Comparison of ENCODE assay signal across 20 mouse cellular contexts in the genomic region with DNA sequence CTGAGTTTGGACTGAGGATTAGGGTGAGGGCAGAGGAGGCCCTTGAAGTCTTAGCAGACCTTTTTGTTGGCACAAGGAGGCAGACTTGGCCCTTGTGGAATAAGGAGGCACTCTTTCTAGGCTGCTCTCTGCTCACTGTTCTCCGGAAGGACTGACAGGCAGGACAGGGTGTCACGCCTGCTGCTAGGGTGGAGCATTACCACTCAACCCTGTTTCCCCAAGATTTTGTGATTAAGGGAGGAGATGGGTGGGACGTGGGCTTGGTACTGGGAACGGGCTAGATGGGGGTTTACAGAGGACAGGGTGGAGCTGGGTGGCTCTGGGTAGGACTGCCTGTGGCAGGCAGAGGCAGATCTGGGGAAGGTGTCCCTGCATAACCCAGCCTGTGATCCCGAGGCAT. TPM values are rescaled to one million over a fixed set of nuclear protein-coding genes. Genes with fewer than 3 reads are reported as not detected.
DNase-seq lines count a peak whose midpoint lies in the region; ATAC-seq lines count a peak whose summit lies in the region.
"Had no signal": no experiment of that assay in that cellular context is flagged by ENCODE, and none has a peak within 500 bp of the region (broad histone marks: within the 10 kb centered on the region; RNA-seq: fewer than 3 reads in every experiment).

No protein-coding gene starts in this region.

- 78% methylated on average over 5 of the region's 5 CpGs for WGBS in heart, embryonic 16.5 days
- WGBS in heart, embryonic 11.5 days (ENCODE audit: insufficient replicate concordance), result 82% methylated on average over 5 of the region's 5 CpGs
- 21% methylated on average over 5 of the region's 5 CpGs for WGBS in liver, embryonic 16.5 days (ENCODE audit: insufficient replicate concordance)

- H3K4me2 ChIP-seq in heart, embryonic 16.5 days (ENCODE audit: low read depth, low read length), result no peak overlapping the region
- no peak overlapping the region for H3K4me2 ChIP-seq in heart, embryonic 11.5 days
- no peak overlapping the region for H3K4me2 ChIP-seq in liver, embryonic 16.5 days (ENCODE audit: low read depth, low read length)
- H3K4me2 ChIP-seq: embryonic facial prominence, embryonic 13.5 days; forebrain, embryonic 12.5 days; hindbrain, embryonic 14.5 days; midbrain, embryonic 13.5 days had no signal

- no peak for ATAC-seq in heart, embryonic 16.5 days (replicated peaks; ENCODE audit: extremely low read depth, insufficient read depth, low FRiP score)
- no peak for ATAC-seq in heart, embryonic 11.5 days (replicated peaks; ENCODE audit: insufficient number of reproducible peaks, low FRiP score, low TSS enrichment)
- ATAC-seq in common myeloid progenitor, adult 5-6 weeks (replicated peaks; ENCODE audit: low read depth, poor library complexity, severe bottlenecking), result peak; percentile 45
- peak; percentile 89 for ATAC-seq in liver, embryonic 16.5 days (ENCODE audit: low read depth)
- ATAC-seq: activated CD4-positive, CD25-positive, alpha-beta regulatory T cell, adult 4 months; intestine, postnatal 0 days; midbrain, embryonic 13.5 days had no signal

- H3K27ac ChIP-seq in heart, embryonic 16.5 days (ENCODE audit: low read length), result no peak overlapping the region
- no peak overlapping the region for H3K27ac ChIP-seq in heart, embryonic 11.5 days (ENCODE audit: low read depth, low read length)
- no peak overlapping the region for H3K27ac ChIP-seq in liver, embryonic 16.5 days (ENCODE audit: low read length)
- H3K27ac ChIP-seq: embryonic facial prominence, embryonic 13.5 days; forebrain, embryonic 12.5 days; hindbrain, embryonic 14.5 days; kidney, postnatal 0 days; midbrain, embryonic 13.5 days had no signal

- no peak overlapping the region for H3K4me3 ChIP-seq in heart, embryonic 16.5 days (ENCODE audit: low read length)
- H3K4me3 ChIP-seq in heart, embryonic 11.5 days (ENCODE audit: low read depth, low read length), result no peak overlapping the region
- H3K4me3 ChIP-seq in liver, embryonic 16.5 days (ENCODE audit: low read depth, low read length), result no peak overlapping the region
- H3K4me3 ChIP-seq: embryonic facial prominence, embryonic 13.5 days; forebrain, embryonic 12.5 days; midbrain, embryonic 13.5 days had no signal

- DNase-seq in thymus, postnatal 0 days (ENCODE audit: low spot score), result peak; percentile 59
- DNase-seq in layer of hippocampus, postnatal 10 days (ENCODE audit: low spot score in 2 of 2), result no peak
- no peak for DNase-seq in right cerebral cortex, adult 2 months (ENCODE audit: low spot score in 2 of 2)
- DNase-seq in adrenal gland, postnatal 4 days (ENCODE audit: low spot score in 2 of 2), result no peak
- DNase-seq: adrenal gland, postnatal 36 days; cerebellum, postnatal 25 days; heart, postnatal 14 days; layer of hippocampus, adult 9-11 months; lung, postnatal 14 days had no signal

- H3K9ac ChIP-seq in heart, embryonic 16.5 days (ENCODE audit: low read length), result 0 out of 2 replicates have a peak overlapping the region, but pooled peaks have one; percentile 38
- H3K9ac ChIP-seq in heart, embryonic 11.5 days (ENCODE audit: low read depth, low read length), result no peak overlapping the region
- H3K9ac ChIP-seq in liver, embryonic 16.5 days (ENCODE audit: low read depth, low read length), result no peak overlapping the region
- H3K9ac ChIP-seq: embryonic facial prominence, embryonic 13.5 days; forebrain, embryonic 12.5 days; hindbrain, embryonic 14.5 days; midbrain, embryonic 13.5 days had no signal

- H3K36me3 ChIP-seq in heart, embryonic 16.5 days (ENCODE audit: control insufficient read depth, insufficient read depth), result no peaks in the 10 kb centered on the region
- H3K36me3 ChIP-seq in heart, embryonic 11.5 days (ENCODE audit: control insufficient read depth, insufficient read depth, low read length), result no peaks in the 10 kb centered on the region
- no peaks in the 10 kb centered on the region for H3K36me3 ChIP-seq in liver, embryonic 16.5 days (ENCODE audit: control insufficient read depth, insufficient read depth)
- H3K36me3 ChIP-seq: embryonic facial prominence, embryonic 13.5 days; forebrain, embryonic 12.5 days; midbrain, embryonic 13.5 days had no signal

- peaks cover 15% of the 10 kb centered on the region for H3K4me1 ChIP-seq in heart, embryonic 16.5 days (ENCODE audit: control insufficient read depth, insufficient read depth, low read length)
- H3K4me1 ChIP-seq in heart, embryonic 11.5 days (ENCODE audit: control insufficient read depth, insufficient read depth, low read length), result peaks cover 16% of the 10 kb centered on the region
- peaks cover 19% of the 10 kb centered on the region for H3K4me1 ChIP-seq in liver, embryonic 16.5 days (ENCODE audit: control insufficient read depth, low read depth, low read length)
- H3K4me1 ChIP-seq: embryonic facial prominence, embryonic 13.5 days; forebrain, embryonic 12.5 days; midbrain, embryonic 13.5 days had no signal

- no peaks in the 10 kb centered on the region for H3K9me3 ChIP-seq in heart, embryonic 16.5 days (replicated peaks; ENCODE audit: control insufficient read depth, low read length)
- no peaks in the 10 kb centered on the region for H3K9me3 ChIP-seq in heart, embryonic 11.5 days (replicated peaks; ENCODE audit: control insufficient read depth, low read length)
- no peaks in the 10 kb centered on the region for H3K9me3 ChIP-seq in liver, embryonic 16.5 days (replicated peaks; ENCODE audit: control insufficient read depth, low read length)
- H3K9me3 ChIP-seq: embryonic facial prominence, embryonic 13.5 days; forebrain, embryonic 12.5 days; midbrain, embryonic 13.5 days had no signal

- no peaks in the 10 kb centered on the region for H3K27me3 ChIP-seq in heart, embryonic 16.5 days (ENCODE audit: control insufficient read depth, insufficient read depth, low read length)
- no peaks in the 10 kb centered on the region for H3K27me3 ChIP-seq in heart, embryonic 11.5 days (ENCODE audit: control insufficient read depth, insufficient read depth, low read length)
- no peaks in the 10 kb centered on the region for H3K27me3 ChIP-seq in liver, embryonic 16.5 days (ENCODE audit: control insufficient read depth, insufficient read depth, low read depth, low read length)
- H3K27me3 ChIP-seq: embryonic facial prominence, embryonic 13.5 days; forebrain, embryonic 12.5 days; midbrain, embryonic 13.5 days had no signal

RNA-seq across cellular contexts. Expression of a gene that starts 57.4 kb away (rescaled TPM):
- polyA plus RNA-seq in heart, embryonic 16.5 days (2015; fragmentation: Nextera tagmentation; extraction: Ambion mirVana), result 23.9 and 26.9 TPM in 2 replicates
- 37.0 and 39.9 TPM in 2 replicates for polyA plus RNA-seq in heart, embryonic 11.5 days (2014; fragmentation: Nextera tagmentation; extraction: Ambion mirVana)
- total RNA-seq in common myeloid progenitor, adult 5-6 weeks (2017), result 95.8 and 105 TPM in 2 replicates
- 25.5 and 28.5 TPM in 2 replicates for polyA plus RNA-seq in liver, embryonic 16.5 days (2015; fragmentation: Nextera tagmentation; extraction: Ambion mirVana)
- 36.8 and 38.8 TPM in 2 replicates for polyA plus RNA-seq in thymus, postnatal 0 days (2015; fragmentation: Nextera tagmentation; extraction: Ambion mirVana)
- 1 to 10 TPM; 2.1 to 3.0 TPM for total RNA-seq in layer of hippocampus, postnatal 10 days (2021)
- total RNA-seq in adrenal gland, postnatal 4 days (2021), result 10 to 100 TPM; 19.8 to 21.7 TPM

RNA-seq across cellular contexts. Expression of a gene that starts 57.5 kb away (rescaled TPM):
- 34.1 and 35.4 TPM in 2 replicates for polyA plus RNA-seq in heart, embryonic 16.5 days (2015; fragmentation: Nextera tagmentation; extraction: Ambion mirVana)
- 38.5 and 40.4 TPM in 2 replicates for polyA plus RNA-seq in heart, embryonic 11.5 days (2014; fragmentation: Nextera tagmentation; extraction: Ambion mirVana)
- total RNA-seq in common myeloid progenitor, adult 5-6 weeks (2017), result 84.8 and 86.4 TPM in 2 replicates
- 17.3 and 18.9 TPM in 2 replicates for polyA plus RNA-seq in liver, embryonic 16.5 days (2015; fragmentation: Nextera tagmentation; extraction: Ambion mirVana)
- 43.6 and 45.2 TPM in 2 replicates for polyA plus RNA-seq in thymus, postnatal 0 days (2015; fragmentation: Nextera tagmentation; extraction: Ambion mirVana)
- total RNA-seq in layer of hippocampus, postnatal 10 days (2021), result 10 to 100 TPM; 27.6 to 28.9 TPM
- total RNA-seq in adrenal gland, postnatal 4 days (2021), result 10 to 100 TPM; 53.2 to 55.8 TPM

Comparison
In these comparisons a context has a peak if more than half of its experiments do, and no peak if none do; other contexts are left out.
1. ATAC-seq: peak in common myeloid progenitor, adult 5-6 weeks (single experiment) and liver, embryonic 16.5 days (single experiment); none in heart, embryonic 16.5 days (single experiment) and heart, embryonic 11.5 days (single experiment).